15 mouse cellular contexts compared by ENCODE assay signal in genomic region chr6:126981539-126982234, GRCm38 (mm10). TPM values are rescaled to one million over a fixed set of nuclear protein-coding genes. Genes with fewer than 3 reads are reported as not detected.
A peak's percentile ranks its signal among the peaks of the same experiment; 100 is the strongest.
DNase-seq lines count a peak whose midpoint lies in the region; ATAC-seq and TF ChIP-seq lines count a peak whose summit lies in the region.
"Had no signal": no experiment of that assay in that cellular context is flagged by ENCODE, and none has a peak within 500 bp of the region (broad histone marks: within the 10 kb centered on the region; RNA-seq: fewer than 3 reads in every experiment).

No protein-coding gene starts in this region.

- no peaks in the 10 kb centered on the region for H3K27me3 ChIP-seq in kidney, postnatal 0 days (ENCODE audit: insufficient read depth, low read length)
- H3K27me3 ChIP-seq in heart, postnatal 0 days (ENCODE audit: control insufficient read depth, insufficient read depth, low read length) = no peaks in the 10 kb centered on the region
- no peaks in the 10 kb centered on the region for H3K27me3 ChIP-seq in forebrain, embryonic 10.5 days (ENCODE audit: poor library complexity, severe bottlenecking)
- H3K27me3 ChIP-seq: CH12.LX; forebrain, embryonic 13.5 days had no signal

- no peak for TF ChIP-seq CTCF in kidney, postnatal 0 days (IDR thresholded peaks at IDR 0.05; ENCODE audit: low read depth)
- TF ChIP-seq CTCF in heart, postnatal 0 days (IDR thresholded peaks at IDR 0.05; ENCODE audit: low read depth) = peak; percentile 11; the same call in 1 of the 2 replicates

- H3K4me3 ChIP-seq in kidney, postnatal 0 days (replicated peaks; ENCODE audit: low read depth, low read length) = no peak overlapping the region
- no peak overlapping the region for H3K4me3 ChIP-seq in heart, postnatal 0 days (ENCODE audit: low read depth, low read length)
- no peak overlapping the region for H3K4me3 ChIP-seq in forebrain, embryonic 10.5 days
- H3K4me3 ChIP-seq: forebrain, embryonic 13.5 days; myocyte had no signal

- WGBS in kidney, postnatal 0 days = 46% methylated on average over 5 of the region's 5 CpGs
- WGBS in heart, postnatal 0 days = 19% methylated on average over 5 of the region's 5 CpGs
- 58% methylated on average over 5 of the region's 5 CpGs for WGBS in forebrain, embryonic 10.5 days

- H3K9ac ChIP-seq in kidney, postnatal 0 days (ENCODE audit: low read depth, low read length) = no peak overlapping the region
- no peak overlapping the region for H3K9ac ChIP-seq in heart, postnatal 0 days (replicated peaks; ENCODE audit: low read depth, low read length)
- H3K9ac ChIP-seq: forebrain, embryonic 13.5 days had no signal

- TF ChIP-seq EP300 in heart, postnatal 0 days (IDR thresholded peaks at IDR 0.05; ENCODE audit: low read depth) = peak; percentile 26; the same call in 1 of the 2 replicates

- H3K36me3 ChIP-seq in kidney, postnatal 0 days (ENCODE audit: insufficient read depth, low read length) = no peaks in the 10 kb centered on the region
- H3K36me3 ChIP-seq in heart, postnatal 0 days (replicated peaks; ENCODE audit: control insufficient read depth, insufficient read depth, low read length) = no peaks in the 10 kb centered on the region
- H3K36me3 ChIP-seq in forebrain, embryonic 10.5 days (replicated peaks) = no peaks in the 10 kb centered on the region

- H3K4me1 ChIP-seq in kidney, postnatal 0 days (replicated peaks; ENCODE audit: insufficient read depth, low read length) = no peaks in the 10 kb centered on the region
- H3K4me1 ChIP-seq in heart, postnatal 0 days (ENCODE audit: control insufficient read depth, insufficient read depth) = no peaks in the 10 kb centered on the region
- no peaks in the 10 kb centered on the region for H3K4me1 ChIP-seq in forebrain, embryonic 10.5 days
- H3K4me1 ChIP-seq: forebrain, embryonic 13.5 days had no signal

- no peak overlapping the region for H3K27ac ChIP-seq in kidney, postnatal 0 days
- H3K27ac ChIP-seq in heart, postnatal 0 days (ENCODE audit: low read depth) = peak overlapping the region; percentile 55
- no peak overlapping the region for H3K27ac ChIP-seq in forebrain, embryonic 10.5 days
- H3K27ac ChIP-seq: forebrain, embryonic 13.5 days had no signal

- no peak overlapping the region for H3K4me2 ChIP-seq in kidney, postnatal 0 days (ENCODE audit: low read length)
- H3K4me2 ChIP-seq in heart, postnatal 0 days (ENCODE audit: low read depth, low read length) = no peak overlapping the region
- H3K4me2 ChIP-seq: forebrain, embryonic 13.5 days had no signal

- H3K9me3 ChIP-seq in kidney, postnatal 0 days (replicated peaks; ENCODE audit: low read length) = no peaks in the 10 kb centered on the region
- H3K9me3 ChIP-seq in heart, postnatal 0 days (replicated peaks; ENCODE audit: control insufficient read depth, low read length) = no peaks in the 10 kb centered on the region
- H3K9me3 ChIP-seq in forebrain, embryonic 10.5 days = no peaks in the 10 kb centered on the region
- H3K9me3 ChIP-seq: forebrain, embryonic 13.5 days had no signal

- DNase-seq in kidney, postnatal 0 days (ENCODE audit: low spot score) = peak; percentile 60
- DNase-seq in kidney, adult 18-20 months = no peak
- DNase-seq in heart, postnatal 0 days (ENCODE audit: low spot score) = peak; percentile 47
- DNase-seq in lung, postnatal 14 days = peak; percentile 4
- no peak for DNase-seq in forebrain, embryonic 10.5 days (ENCODE audit: extremely low spot score, low spot score)
- no peak for DNase-seq in urinary bladder, adult 2 months (ENCODE audit: low spot score)
- no peak for DNase-seq in adrenal gland, postnatal 10 days
- DNase-seq: cerebellum, adult 2 months; gastrocnemius, postnatal 14 days had no signal

- ATAC-seq in kidney, postnatal 0 days (replicated peaks; ENCODE audit: low FRiP score, low read depth) = no peak
- peak; percentile 77 for ATAC-seq in granulocyte monocyte progenitor cell, adult 5-6 weeks (replicated peaks; ENCODE audit: poor library complexity, severe bottlenecking)
- peak; percentile 78 for ATAC-seq in heart, postnatal 0 days (ENCODE audit: insufficient read depth, low read depth)
- ATAC-seq: forebrain, embryonic 13.5 days; hindbrain, embryonic 16.5 days had no signal

RNA-seq across cellular contexts. Expression of gene Fgf6, which starts 33.7 kb away (rescaled TPM):
- not detected in 2 replicates for polyA plus RNA-seq in kidney, postnatal 0 days (2015; fragmentation: Nextera tagmentation; extraction: Ambion mirVana)
- total RNA-seq in granulocyte monocyte progenitor cell, adult 5-6 weeks (2014; fragmentation: Nextera tagmentation) = not detected in 2 replicates
- total RNA-seq in granulocyte monocyte progenitor cell, adult 5-6 weeks (2017) = not detected in 2 replicates
- not detected in 2 replicates for total RNA-seq in heart, postnatal 0 days (2014; rRNA removed; ENCODE audit: low replicate concordance)
- not detected in 2 replicates for polyA plus RNA-seq in heart, postnatal 0 days (2015; fragmentation: Nextera tagmentation; extraction: Ambion mirVana)
- not detected in 2 replicates for polyA plus RNA-seq in forebrain, embryonic 10.5 days (2016; fragmentation: Nextera tagmentation; extraction: Ambion mirVana)
- not detected in 2 replicates for polyA plus RNA-seq in urinary bladder, adult 2 months (2012; rRNA removed)
- under 1 TPM; 0.18 to 0.42 TPM for total RNA-seq in adrenal gland, postnatal 10 days (2021)
- total RNA-seq: CH12.LX; layer of hippocampus, adult 8-10 months had no signal
- polyA plus RNA-seq: cerebellum, adult 2 months; forebrain, embryonic 13.5 days; hindbrain, embryonic 16.5 days; myocyte had no signal

RNA-seq across cellular contexts. Expression of gene D6Wsu163e, which starts 41.9 kb away (rescaled TPM):
- polyA plus RNA-seq in kidney, postnatal 0 days (2015; fragmentation: Nextera tagmentation; extraction: Ambion mirVana) = 17.8 and 18.7 TPM in 2 replicates
- total RNA-seq in granulocyte monocyte progenitor cell, adult 5-6 weeks (2014; fragmentation: Nextera tagmentation) = 33.5 and 37.2 TPM in 2 replicates
- 40.2 and 51.9 TPM in 2 replicates for total RNA-seq in granulocyte monocyte progenitor cell, adult 5-6 weeks (2017)
- total RNA-seq in heart, postnatal 0 days (2014; rRNA removed; ENCODE audit: low replicate concordance) = 3.8 and 5.3 TPM in 2 replicates
- polyA plus RNA-seq in heart, postnatal 0 days (2015; fragmentation: Nextera tagmentation; extraction: Ambion mirVana) = 10.7 and 11.9 TPM in 2 replicates
- 14.7 and 16.3 TPM in 2 replicates for polyA plus RNA-seq in forebrain, embryonic 10.5 days (2016; fragmentation: Nextera tagmentation; extraction: Ambion mirVana)
- 14.3 and 15.9 TPM in 2 replicates for polyA plus RNA-seq in urinary bladder, adult 2 months (2012; rRNA removed)
- 10 to 100 TPM; 17.5 to 19.7 TPM for total RNA-seq in adrenal gland, postnatal 10 days (2021)

RNA-seq across cellular contexts. Expression of gene Rad51ap1, which starts 42.3 kb away (rescaled TPM):
- polyA plus RNA-seq in kidney, postnatal 0 days (2015; fragmentation: Nextera tagmentation; extraction: Ambion mirVana) = 26.4 and 34.9 TPM in 2 replicates
- total RNA-seq in granulocyte monocyte progenitor cell, adult 5-6 weeks (2014; fragmentation: Nextera tagmentation) = 45.2 and 51.5 TPM in 2 replicates
- total RNA-seq in granulocyte monocyte progenitor cell, adult 5-6 weeks (2017) = 140 and 161 TPM in 2 replicates
- total RNA-seq in heart, postnatal 0 days (2014; rRNA removed; ENCODE audit: low replicate concordance) = 12.9 and 14.9 TPM in 2 replicates
- polyA plus RNA-seq in heart, postnatal 0 days (2015; fragmentation: Nextera tagmentation; extraction: Ambion mirVana) = 9.4 and 9.5 TPM in 2 replicates
- polyA plus RNA-seq in forebrain, embryonic 10.5 days (2016; fragmentation: Nextera tagmentation; extraction: Ambion mirVana) = 85.8 and 92.1 TPM in 2 replicates
- polyA plus RNA-seq in urinary bladder, adult 2 months (2012; rRNA removed) = 2.4 and 3.6 TPM in 2 replicates
- 10 to 100 TPM; 11.1 to 12.1 TPM for total RNA-seq in adrenal gland, postnatal 10 days (2021)

Comparison
In these comparisons a context has a peak if more than half of its experiments do, and no peak if none do; other contexts are left out.
1. DNase-seq: peak in kidney, postnatal 0 days (single experiment), heart, postnatal 0 days (single experiment) and lung, postnatal 14 days (single experiment); none in kidney, adult 18-20 months (single experiment), forebrain, embryonic 10.5 days (single experiment), urinary bladder, adult 2 months (single experiment) and adrenal gland, postnatal 10 days (single experiment).